Mouse (Mus musculus): ENCODE measurements around the gene Calm2.

DNA sequence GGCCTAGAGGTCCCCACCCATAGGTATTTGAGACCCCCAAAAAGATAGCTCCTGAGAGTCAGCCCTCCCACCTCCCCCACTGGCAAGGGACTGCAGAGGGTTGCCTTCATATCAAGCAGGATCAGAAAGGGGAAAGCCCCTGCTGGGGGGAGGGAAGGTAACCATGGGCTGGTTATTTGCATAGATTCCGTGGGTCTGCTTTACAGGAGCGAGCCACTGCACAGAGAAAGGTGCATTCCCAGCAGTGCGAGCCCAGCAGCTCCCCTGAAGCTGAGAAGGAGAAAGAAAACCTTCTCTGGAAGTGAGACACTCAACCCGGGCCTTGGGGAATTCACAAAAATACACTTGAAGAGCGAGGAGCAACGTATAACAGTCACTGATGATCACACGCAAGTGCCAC lies 28.7 kb downstream of the Calm2 start:
- TF ChIP-seq TAL1 (IDR thresholded peaks at IDR 0.05; ENCODE audit: low read length) (no peak), GATA1 (IDR thresholded peaks at IDR 0.05; ENCODE audit: low read length) (no peak)
